Mouse (Mus musculus): ENCODE measurements around the gene Rsl24d1. TPM values are rescaled to one million over a fixed set of nuclear protein-coding genes. Genes with fewer than 3 reads are reported as not detected.

Gene Rsl24d1
- 3.3 and 21.2 TPM in 2 replicates for polyA plus RNA-seq (2012; ENCODE audit: low replicate concordance)

GRCm38 (mm10) chr9:73112919-73113906, at the start of gene Rsl24d1:
TSS of gene Rsl24d1 (plus strand) at chr9:73113426.

GRCm38 (mm10) chr9:73101536-73101935, 11.7 kb upstream of the Rsl24d1 start, which contains the start of gene Khdc3:
TSS of gene Khdc3 (plus strand) at chr9:73101836.

GRCm38 (mm10) chr9:73102181-73102580, 11.0 kb upstream of the Rsl24d1 start, which contains the start of gene Gm20509:
TSS of gene Gm20509 (plus strand) at chr9:73102470.

Other genes with a start within 250 kb of the Rsl24d1 start
- gene Pygo1, start 187.8 kb upstream of the Rsl24d1 start, polyA plus RNA-seq (2012; ENCODE audit: low replicate concordance) = not detected in 2 replicates
- gene Dyx1c1, start 154.6 kb upstream of the Rsl24d1 start, polyA plus RNA-seq (2012; ENCODE audit: low replicate concordance) = 0.11 TPM in 1 of 2 replicates, not detected in the other
- gene Gm44503, start 154.6 kb upstream of the Rsl24d1 start, polyA plus RNA-seq (2012; ENCODE audit: low replicate concordance) = 0.03 TPM in 1 of 2 replicates, not detected in the other
- gene Ccpg1os, start 128.0 kb upstream of the Rsl24d1 start, polyA plus RNA-seq (2012; ENCODE audit: low replicate concordance) = 0.09 and 1.1 TPM in 2 replicates
- gene Ccpg1, start 128.0 kb upstream of the Rsl24d1 start, polyA plus RNA-seq (2012; ENCODE audit: low replicate concordance) = 8.2 and 20.1 TPM in 2 replicates
- gene Pigb, start 73.0 kb upstream of the Rsl24d1 start, polyA plus RNA-seq (2012; ENCODE audit: low replicate concordance) = 2.3 and 2.8 TPM in 2 replicates
- gene Rab27a, start 68.6 kb upstream of the Rsl24d1 start, polyA plus RNA-seq (2012; ENCODE audit: low replicate concordance) = 15.6 and 17.5 TPM in 2 replicates
- 0.46 and 1.8 TPM in 2 replicates for gene Khdc3, start 11.6 kb upstream of the Rsl24d1 start, polyA plus RNA-seq (2012; ENCODE audit: low replicate concordance)
- not detected in 2 replicates for gene Gm20509, start 11.0 kb upstream of the Rsl24d1 start, polyA plus RNA-seq (2012; ENCODE audit: low replicate concordance)

Measured in hematopoietic multipotent progenitor cell, adult 10-12 weeks (in vitro differentiated cells).